Comparison of ENCODE assay signal across 13 mouse cellular contexts in the genomic region with DNA sequence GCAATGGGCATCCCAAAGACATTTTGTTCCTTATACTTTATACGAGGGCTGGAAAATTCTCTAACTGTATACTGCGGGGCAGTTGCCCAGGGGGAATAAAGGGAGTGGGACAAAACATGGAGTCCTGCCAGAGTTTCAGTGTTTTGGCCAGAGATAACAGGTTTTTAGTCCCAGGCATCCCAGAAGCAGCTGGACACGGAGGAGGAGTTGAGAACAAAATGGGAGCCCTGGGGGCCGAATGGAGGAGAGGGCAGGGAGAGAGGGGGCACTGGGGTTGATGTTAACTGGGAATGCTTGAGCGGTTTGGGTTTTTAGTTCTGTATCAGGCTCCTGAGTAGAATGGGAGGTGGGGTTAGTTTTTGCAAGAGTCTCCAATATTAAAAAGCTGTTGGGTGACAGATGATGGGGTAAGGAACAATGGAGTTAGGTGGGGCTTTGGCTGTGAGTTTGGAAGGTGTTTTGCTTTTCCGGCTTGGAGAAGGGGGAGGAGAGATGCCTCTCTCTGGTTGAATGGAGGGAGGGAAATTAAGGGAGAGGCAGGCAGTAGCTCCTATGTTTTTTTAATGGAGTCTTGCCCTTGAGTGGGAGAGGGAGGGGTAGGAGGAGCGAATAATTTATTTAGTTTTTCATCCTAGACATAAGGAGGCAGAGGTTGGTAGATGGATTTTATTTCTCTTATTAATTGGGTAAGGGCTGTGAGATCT. TPM values are rescaled to one million over a fixed set of nuclear protein-coding genes. Genes with fewer than 3 reads are reported as not detected.
A peak's percentile ranks its signal among the peaks of the same experiment; 100 is the strongest.
DNase-seq lines count a peak whose midpoint lies in the region; ATAC-seq and TF ChIP-seq lines count a peak whose summit lies in the region.
"Had no signal": no experiment of that assay in that cellular context is flagged by ENCODE, and none has a peak within 500 bp of the region (broad histone marks: within the 10 kb centered on the region; RNA-seq: fewer than 3 reads in every experiment).

No protein-coding gene starts in this region.

- no peaks in the 10 kb centered on the region for H3K27me3 ChIP-seq in forebrain, embryonic 11.5 days (ENCODE audit: control insufficient read depth, insufficient read depth, low read length)
- H3K27me3 ChIP-seq in forebrain, embryonic 12.5 days = no peaks in the 10 kb centered on the region
- no peaks in the 10 kb centered on the region for H3K27me3 ChIP-seq in kidney, embryonic 15.5 days
- H3K27me3 ChIP-seq in kidney, adult 2 months (replicated peaks; ENCODE audit: control insufficient read depth, insufficient read depth, low read length) = no peaks in the 10 kb centered on the region
- H3K27me3 ChIP-seq: embryonic facial prominence, embryonic 12.5 days; heart, embryonic 15.5 days; neural tube, embryonic 13.5 days; Patski had no signal

- H3K36me3 ChIP-seq in forebrain, embryonic 11.5 days (ENCODE audit: control insufficient read depth, insufficient read depth, low read length) = peaks cover 2% of the 10 kb centered on the region; the same call in 1 of the 2 replicates
- peaks cover 42% of the 10 kb centered on the region for H3K36me3 ChIP-seq in forebrain, embryonic 12.5 days (replicated peaks)
- peaks cover 71% of the 10 kb centered on the region for H3K36me3 ChIP-seq in kidney, embryonic 15.5 days
- no peaks in the 10 kb centered on the region; the same call in 1 of the 2 replicates for H3K36me3 ChIP-seq in kidney, adult 2 months (ENCODE audit: control insufficient read depth, insufficient read depth, low read length)

- DNase-seq in forebrain, embryonic 11.5 days (ENCODE audit: low spot score) = peak; percentile 22
- DNase-seq in kidney, adult 2 months = no peak
- DNase-seq in urinary bladder, postnatal 14 days (ENCODE audit: low spot score) = peak; percentile 11
- DNase-seq in urinary bladder, postnatal 36 days (ENCODE audit: low spot score in 2 of 2) = no peak
- no peak for DNase-seq in embryo, embryonic 10 days (ENCODE audit: low spot score)
- no peak for DNase-seq in thymus, postnatal 14 days

- no peaks in the 10 kb centered on the region for H3K9me3 ChIP-seq in forebrain, embryonic 11.5 days (ENCODE audit: control insufficient read depth, low read length)
- H3K9me3 ChIP-seq in forebrain, embryonic 12.5 days = no peaks in the 10 kb centered on the region
- H3K9me3 ChIP-seq in kidney, embryonic 15.5 days (replicated peaks) = no peaks in the 10 kb centered on the region
- H3K9me3 ChIP-seq: embryonic facial prominence, embryonic 12.5 days; heart, embryonic 15.5 days; neural tube, embryonic 13.5 days had no signal

- WGBS in forebrain, embryonic 11.5 days = 91% methylated on average over 7 of the region's 7 CpGs
- 89% methylated on average over 7 of the region's 7 CpGs for WGBS in forebrain, embryonic 12.5 days
- WGBS in kidney, embryonic 15.5 days = 60% methylated on average over 7 of the region's 7 CpGs
- 63% methylated on average over 7 of the region's 7 CpGs for WGBS in kidney, adult 2 months

- no peak overlapping the region for H3K4me3 ChIP-seq in forebrain, embryonic 11.5 days (ENCODE audit: low read depth, low read length)
- no peak overlapping the region for H3K4me3 ChIP-seq in forebrain, embryonic 12.5 days (replicated peaks)
- no peak overlapping the region for H3K4me3 ChIP-seq in kidney, embryonic 15.5 days (replicated peaks)
- H3K4me3 ChIP-seq in kidney, adult 2 months (ENCODE audit: insufficient read depth, low read depth, low read length) = no peak overlapping the region
- H3K4me3 ChIP-seq: embryonic facial prominence, embryonic 12.5 days; heart, embryonic 15.5 days; neural tube, embryonic 13.5 days had no signal

- TF ChIP-seq POLR2A in kidney, adult 2 months (IDR thresholded peaks at IDR 0.05; ENCODE audit: low read depth, low read length) = no peak

- H3K4me2 ChIP-seq in forebrain, embryonic 11.5 days (ENCODE audit: low read depth, low read length, severe bottlenecking) = no peak overlapping the region
- no peak overlapping the region for H3K4me2 ChIP-seq in forebrain, embryonic 12.5 days
- H3K4me2 ChIP-seq in kidney, embryonic 15.5 days = peak overlapping the region; percentile 20; the same call in 1 of the 2 replicates
- H3K4me2 ChIP-seq: embryonic facial prominence, embryonic 12.5 days; heart, embryonic 15.5 days; neural tube, embryonic 13.5 days had no signal

- no peak overlapping the region for H3K27ac ChIP-seq in forebrain, embryonic 11.5 days (ENCODE audit: low read depth, low read length)
- no peak overlapping the region for H3K27ac ChIP-seq in forebrain, embryonic 12.5 days
- H3K27ac ChIP-seq in kidney, embryonic 15.5 days = peak overlapping the region; percentile 62; the same call in 1 of the 2 replicates
- H3K27ac ChIP-seq in kidney, adult 2 months (ENCODE audit: insufficient read depth, low read depth, low read length) = no peak overlapping the region
- H3K27ac ChIP-seq: embryonic facial prominence, embryonic 12.5 days; liver, embryonic 14.5 days; neural tube, embryonic 13.5 days had no signal

- TF ChIP-seq CTCF in kidney, adult 2 months (conservative IDR thresholded peaks at IDR 0.05; ENCODE audit: insufficient read depth, insufficient read length, low read depth, low read length) = no peak

- H3K4me1 ChIP-seq in forebrain, embryonic 11.5 days (replicated peaks; ENCODE audit: control insufficient read depth, insufficient read depth, low read length) = peaks cover 2% of the 10 kb centered on the region; the same call in 1 of the 2 replicates
- H3K4me1 ChIP-seq in forebrain, embryonic 12.5 days = peaks cover 8% of the 10 kb centered on the region
- H3K4me1 ChIP-seq in kidney, embryonic 15.5 days = peaks cover 21% of the 10 kb centered on the region
- H3K4me1 ChIP-seq in kidney, adult 2 months (ENCODE audit: control insufficient read depth, insufficient read depth, low read length) = no peaks in the 10 kb centered on the region; the same call in 1 of the 2 replicates

- no peak overlapping the region for H3K9ac ChIP-seq in forebrain, embryonic 11.5 days (ENCODE audit: low read length)
- no peak overlapping the region for H3K9ac ChIP-seq in forebrain, embryonic 12.5 days
- no peak overlapping the region for H3K9ac ChIP-seq in kidney, embryonic 15.5 days
- H3K9ac ChIP-seq: embryonic facial prominence, embryonic 12.5 days; heart, embryonic 15.5 days; neural tube, embryonic 13.5 days had no signal

- ATAC-seq in forebrain, embryonic 11.5 days (replicated peaks; ENCODE audit: low FRiP score) = no peak
- ATAC-seq in forebrain, embryonic 12.5 days (ENCODE audit: low FRiP score) = no peak
- ATAC-seq in kidney, embryonic 15.5 days (replicated peaks; ENCODE audit: low FRiP score) = peak; percentile 64
- ATAC-seq: Patski had no signal

RNA-seq across cellular contexts. Expression of gene Cdk7, which starts 6.5 kb away (rescaled TPM):
- 72.3 and 75.0 TPM in 2 replicates for polyA plus RNA-seq in forebrain, embryonic 11.5 days (2014; fragmentation: Nextera tagmentation; extraction: Ambion mirVana)
- polyA plus RNA-seq in forebrain, embryonic 12.5 days (2016; fragmentation: Nextera tagmentation; extraction: Ambion mirVana) = 63.7 and 66.2 TPM in 2 replicates
- polyA plus RNA-seq in kidney, embryonic 15.5 days (2015; fragmentation: Nextera tagmentation; extraction: Ambion mirVana) = 106 and 107 TPM in 2 replicates
- polyA plus RNA-seq in kidney, adult 2 months (2012; rRNA removed) = 13.4 and 15.4 TPM in 2 replicates

RNA-seq across cellular contexts. Expression of gene Mrps36, which starts 20.3 kb away (rescaled TPM):
- polyA plus RNA-seq in forebrain, embryonic 11.5 days (2014; fragmentation: Nextera tagmentation; extraction: Ambion mirVana) = 125 and 140 TPM in 2 replicates
- 124 and 132 TPM in 2 replicates for polyA plus RNA-seq in forebrain, embryonic 12.5 days (2016; fragmentation: Nextera tagmentation; extraction: Ambion mirVana)
- polyA plus RNA-seq in kidney, embryonic 15.5 days (2015; fragmentation: Nextera tagmentation; extraction: Ambion mirVana) = 171 and 186 TPM in 2 replicates
- polyA plus RNA-seq in kidney, adult 2 months (2012; rRNA removed) = 105 and 131 TPM in 2 replicates

RNA-seq across cellular contexts. Expression of gene Cenph, which starts 51.5 kb away (rescaled TPM):
- polyA plus RNA-seq in forebrain, embryonic 11.5 days (2014; fragmentation: Nextera tagmentation; extraction: Ambion mirVana) = 61.5 and 65.1 TPM in 2 replicates
- polyA plus RNA-seq in forebrain, embryonic 12.5 days (2016; fragmentation: Nextera tagmentation; extraction: Ambion mirVana) = 46.3 and 48.9 TPM in 2 replicates
- 39.0 and 42.7 TPM in 2 replicates for polyA plus RNA-seq in kidney, embryonic 15.5 days (2015; fragmentation: Nextera tagmentation; extraction: Ambion mirVana)
- polyA plus RNA-seq in kidney, adult 2 months (2012; rRNA removed) = 0.19 and 0.23 TPM in 2 replicates

RNA-seq across cellular contexts. Expression of gene Ccdc125, which starts 54.7 kb away (rescaled TPM):
- polyA plus RNA-seq in forebrain, embryonic 11.5 days (2014; fragmentation: Nextera tagmentation; extraction: Ambion mirVana) = 2.6 and 2.9 TPM in 2 replicates
- polyA plus RNA-seq in forebrain, embryonic 12.5 days (2016; fragmentation: Nextera tagmentation; extraction: Ambion mirVana) = 2.2 and 3.1 TPM in 2 replicates
- polyA plus RNA-seq in kidney, embryonic 15.5 days (2015; fragmentation: Nextera tagmentation; extraction: Ambion mirVana) = 6.3 and 8.0 TPM in 2 replicates
- polyA plus RNA-seq in kidney, adult 2 months (2012; rRNA removed) = 1.8 and 1.9 TPM in 2 replicates

Comparison
In these comparisons a context has a peak if more than half of its experiments do, and no peak if none do; other contexts are left out.
1. DNase-seq: peak in forebrain, embryonic 11.5 days (single experiment) and urinary bladder, postnatal 14 days (single experiment); none in kidney, adult 2 months (single experiment), urinary bladder, postnatal 36 days (0 of 2), embryo, embryonic 10 days (single experiment) and thymus, postnatal 14 days (single experiment).
2. RNA of gene Cenph, which starts 51.5 kb away (polyA plus RNA-seq): 61.5 to 65.1 TPM in forebrain, embryonic 11.5 days, 46.3 to 48.9 TPM in forebrain, embryonic 12.5 days and 39.0 to 42.7 TPM in kidney, embryonic 15.5 days; 0.19 to 0.23 TPM in kidney, adult 2 months; every median in the first group is over 10 times any median in the second.